Mouse (Mus musculus): ENCODE results near the gene Map3k10. TPM values are rescaled to one million over a fixed set of nuclear protein-coding genes. Genes with fewer than 3 reads are reported as not detected.
A peak's percentile ranks its signal among the peaks of the same experiment; 100 is the strongest.

Map3k10 gene
- total RNA-seq, 2 experiments from 2014 or later = 30.3 to 33.4 TPM

DNA sequence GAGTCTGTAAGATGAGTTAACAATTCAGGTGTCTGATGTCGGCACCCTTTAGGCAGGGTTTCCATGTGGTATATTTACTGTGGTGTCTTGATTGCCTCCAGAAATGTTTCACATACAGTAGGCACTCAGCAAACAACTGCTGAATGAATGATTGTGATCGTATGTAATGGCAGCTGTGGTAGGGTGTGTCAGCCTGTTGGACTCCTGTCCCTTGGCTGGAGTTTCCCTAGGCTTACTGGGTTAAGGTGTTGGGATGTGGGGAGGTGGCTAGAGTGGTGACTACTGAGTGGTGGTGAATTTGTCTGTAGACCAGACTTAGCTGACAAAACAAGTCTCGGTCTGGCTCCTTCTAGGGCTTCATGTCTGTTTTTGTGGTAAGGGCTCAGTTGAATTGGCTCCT lies 64.0 kb downstream of the Map3k10 start:
- no peak for DNase-seq (ENCODE audit: low spot score in 2 of 2)

DNA sequence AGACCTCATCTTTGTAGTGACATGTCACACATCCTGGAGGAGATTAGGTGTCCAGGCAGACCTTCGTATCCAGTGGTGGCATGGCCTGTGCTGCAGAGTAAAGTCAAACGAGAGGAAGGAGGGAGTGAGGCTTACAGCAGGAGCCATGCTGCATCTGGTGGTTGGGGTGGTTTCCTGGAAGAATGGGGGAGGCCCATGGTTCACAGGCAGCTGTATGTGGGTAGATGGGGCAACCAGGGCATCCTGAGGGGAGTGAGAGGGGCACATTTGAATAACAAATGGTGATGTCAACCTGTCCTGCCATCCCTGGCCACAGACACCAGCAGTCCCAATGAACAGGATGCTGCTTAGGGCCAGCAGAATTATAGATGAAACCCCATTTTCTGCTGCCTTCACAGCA lies 64.7 kb downstream of the Map3k10 start:
- DNase-seq (ENCODE audit: low spot score in 2 of 2) = no peak

DNA sequence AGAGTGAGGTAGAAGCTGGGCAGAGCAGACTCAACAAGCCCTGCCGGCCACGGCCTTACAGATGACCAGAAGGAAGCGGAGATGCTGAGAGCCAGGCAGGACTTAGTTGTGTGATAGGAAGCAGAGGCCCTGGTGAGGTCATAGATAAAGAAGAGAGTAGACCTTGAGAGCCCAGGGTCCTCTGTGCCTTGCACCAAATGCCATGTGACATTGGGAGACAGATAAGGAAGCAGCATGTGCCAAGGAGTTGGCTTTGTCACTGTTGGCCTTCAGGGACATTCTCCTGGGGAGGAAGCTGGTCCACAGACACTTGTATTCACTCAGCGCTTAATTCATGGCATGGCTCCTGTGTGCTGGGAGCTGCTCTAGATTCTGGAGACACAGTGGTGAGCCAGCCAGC lies 65.1 kb downstream of the Map3k10 start:
- DNase-seq (ENCODE audit: low spot score in 2 of 2) = no peak

DNA sequence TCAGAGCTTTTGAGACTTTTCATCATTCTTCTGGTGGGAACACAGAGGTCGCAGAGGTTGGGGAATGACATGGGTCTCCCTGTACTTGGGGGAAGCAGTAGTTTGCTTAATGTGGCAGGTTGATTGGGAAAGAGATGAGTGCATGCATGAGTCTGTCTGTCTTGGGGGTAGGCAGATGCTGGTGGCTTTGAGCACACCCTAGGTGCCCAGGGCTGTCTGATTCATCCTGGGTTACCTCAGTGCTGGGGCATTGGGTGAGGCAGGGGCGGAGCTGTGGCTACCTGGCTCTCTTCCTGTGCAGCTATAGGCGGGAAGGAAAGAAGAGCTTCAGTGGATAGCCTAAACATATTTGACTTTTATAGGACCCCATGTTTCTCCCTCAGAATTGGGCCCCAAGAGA lies 66.3 kb downstream of the Map3k10 start:
- no peak for DNase-seq (ENCODE audit: low spot score in 2 of 2)

DNA sequence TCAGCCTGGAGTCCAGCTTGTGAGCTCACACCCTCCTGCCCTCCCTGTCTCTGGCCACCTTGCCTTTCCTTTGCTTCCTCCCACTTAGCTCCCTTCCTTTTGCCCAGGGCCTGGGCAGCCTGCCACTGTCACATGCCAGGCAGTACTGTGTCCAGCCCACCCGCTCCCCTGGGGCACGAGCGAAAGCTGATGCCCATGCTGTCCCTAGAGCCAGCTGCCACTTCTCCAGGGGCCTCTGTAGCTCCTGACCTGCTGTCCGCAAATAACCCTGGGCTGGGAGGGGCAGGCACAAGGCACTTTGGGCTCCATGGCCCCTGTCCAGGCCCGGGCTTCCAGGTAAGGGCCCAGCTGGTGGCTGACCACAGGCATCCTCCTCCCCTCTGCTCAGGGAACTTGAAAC lies 66.8 kb downstream of the Map3k10 start:
- peak in 1 of 2 experiments; percentile 63 for DNase-seq (ENCODE audit: low spot score in 2 of 2)

DNA sequence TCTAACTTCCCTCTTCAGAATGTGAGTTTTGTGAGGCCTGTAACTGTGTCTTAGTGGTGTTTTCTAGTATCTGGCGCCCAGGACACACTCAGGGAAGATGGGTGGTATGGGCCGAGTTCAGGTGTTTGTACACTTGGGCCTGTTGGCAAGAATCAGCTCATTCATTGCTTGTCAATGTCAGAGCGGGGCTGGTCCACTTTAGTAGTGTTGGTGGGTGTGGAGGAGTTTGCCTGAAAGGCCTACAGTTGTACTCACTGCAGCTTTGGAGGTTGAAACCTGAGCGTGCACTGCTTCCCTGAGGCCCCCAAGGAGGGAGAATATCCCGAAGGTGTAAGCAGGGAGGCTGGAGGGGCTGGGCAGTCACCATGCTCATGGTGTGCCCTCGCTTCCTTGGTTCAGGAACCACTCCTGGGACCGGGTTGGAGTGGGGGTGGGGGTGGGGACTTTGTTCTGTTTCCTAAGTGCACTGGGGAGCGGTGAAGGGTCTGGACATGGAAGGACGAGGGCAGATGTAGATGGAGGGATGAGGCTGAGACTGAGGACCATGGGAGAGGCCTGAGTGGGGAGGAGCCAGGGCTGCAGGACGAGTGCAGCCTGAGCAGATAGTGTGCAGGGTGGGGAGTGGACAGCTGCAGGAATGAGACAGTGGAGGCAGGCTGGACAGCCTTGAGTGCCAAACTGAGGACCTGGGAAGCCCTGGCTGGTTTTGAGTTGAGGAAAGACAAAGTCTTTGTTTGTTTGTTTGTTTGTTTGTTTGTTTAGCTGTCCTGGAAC lies 67.7 kb downstream of the Map3k10 start:
- no peak for DNase-seq (ENCODE audit: low spot score in 2 of 2)

Other genes starting within 250 kb of the Map3k10 start
- gene Sptbn4, start 226.9 kb downstream of the Map3k10 start, total RNA-seq (2021) = 1 to 10 TPM; 2.9 to 3.1 TPM
- gene Blvrb, start 226.6 kb downstream of the Map3k10 start, total RNA-seq (2021) = 10 to 100 TPM; 40.1 to 56.1 TPM
- 10 to 100 TPM; 10.6 to 11.5 TPM for gene Sertad3, start 200.8 kb downstream of the Map3k10 start, total RNA-seq (2021)
- 10 to 100 TPM; 17.3 to 23.7 TPM for gene Sertad1, start 187.7 kb downstream of the Map3k10 start, total RNA-seq (2021)
- gene Prx, start 175.3 kb downstream of the Map3k10 start, total RNA-seq (2021) = 1 to 10 TPM; 2.6 to 3.0 TPM
- under 1 TPM; 0.26 to 0.40 TPM for gene Hipk4, start 151.3 kb downstream of the Map3k10 start, total RNA-seq (2021)
- 100 to 1,000 TPM; 123 to 147 TPM for gene Pld3, start 121.4 kb downstream of the Map3k10 start, total RNA-seq (2021)
- gene 2310022A10Rik, start 121.4 kb downstream of the Map3k10 start, total RNA-seq (2021) = 10 to 100 TPM; 13.5 to 18.9 TPM
- gene Akt2, start 83.0 kb downstream of the Map3k10 start, total RNA-seq (2021) = 100 to 1,000 TPM; 209 to 250 TPM
- not detected for gene Ttc9b, start 20.7 kb downstream of the Map3k10 start, total RNA-seq (2021)
- 1 to 10 TPM; 1.2 to 2.0 TPM for gene Zfp607b, start 14.7 kb upstream of the Map3k10 start, total RNA-seq (2021)
- gene Zfp60, start 56.8 kb upstream of the Map3k10 start, total RNA-seq (2021) = 10 to 100 TPM; 13.3 to 16.2 TPM
- gene Zfp626, start 132.6 kb upstream of the Map3k10 start, total RNA-seq (2021) = 1 to 10 TPM; 7.9 to 9.0 TPM
- gene Zfp59, start 164.0 kb upstream of the Map3k10 start, total RNA-seq (2021) = 1 to 10 TPM; 3.1 to 3.3 TPM
- gene Zfp607a, start 182.9 kb upstream of the Map3k10 start, total RNA-seq (2021) = 1 to 10 TPM; 3.9 to 5.2 TPM